Mouse (Mus musculus) urinary bladder, postnatal 36 days (tissue): ENCODE measurements around the gene 1700019N19Rik.

ENCODE experiments used
- DNase-seq, 2 experiments: peaks; one replicate each; pipeline ENCODE4 v3.0.0; 2022; ENCODE audit warnings: low spot score in 2 of 2, mixed read lengths in 1 of 2

1700019N19Rik gene

GRCm38 (mm10) chr19:58794284-58794683, at the start of gene 1700019N19Rik:
Gene 1700019N19Rik (minus strand): TSS chr19:58794461.
- peak; percentile 10 to 15 for DNase-seq

GRCm38 (mm10) chr19:58843606-58844005, 49.3 kb upstream of the 1700019N19Rik start:
- DNase-seq = no peak

DNA sequence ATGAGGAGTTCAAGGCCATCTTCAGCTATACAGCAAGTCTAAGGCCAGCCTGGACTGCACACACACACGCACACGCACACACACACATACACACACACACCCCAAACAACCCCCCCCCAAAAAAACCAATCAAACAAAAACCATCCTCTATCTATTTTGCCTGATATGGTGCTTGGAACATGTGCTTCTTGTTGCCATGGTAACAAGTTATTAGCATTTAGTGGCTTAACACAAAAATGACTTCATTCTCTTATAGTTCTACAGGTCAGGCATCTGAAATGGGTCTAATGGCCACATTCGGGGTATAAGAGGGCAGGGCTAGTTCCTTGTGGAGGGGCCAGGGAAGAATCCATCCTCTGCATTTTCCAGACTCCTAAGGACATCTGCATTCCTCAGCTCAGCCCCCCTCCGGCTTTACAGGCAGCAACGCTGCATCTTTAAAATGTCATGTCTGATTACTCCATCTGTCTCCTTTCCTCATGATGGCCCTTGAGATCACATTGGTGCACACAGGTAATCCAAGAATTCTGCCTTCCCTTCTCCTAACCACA, 46.5 kb upstream of the 1700019N19Rik start:
- DNase-seq = no peak

GRCm38 (mm10) chr19:58839806-58840205, 45.5 kb upstream of the 1700019N19Rik start:
- no peak for DNase-seq

GRCm38 (mm10) chr19:58839345-58839744, 45.1 kb upstream of the 1700019N19Rik start:
- DNase-seq = no peak

DNA sequence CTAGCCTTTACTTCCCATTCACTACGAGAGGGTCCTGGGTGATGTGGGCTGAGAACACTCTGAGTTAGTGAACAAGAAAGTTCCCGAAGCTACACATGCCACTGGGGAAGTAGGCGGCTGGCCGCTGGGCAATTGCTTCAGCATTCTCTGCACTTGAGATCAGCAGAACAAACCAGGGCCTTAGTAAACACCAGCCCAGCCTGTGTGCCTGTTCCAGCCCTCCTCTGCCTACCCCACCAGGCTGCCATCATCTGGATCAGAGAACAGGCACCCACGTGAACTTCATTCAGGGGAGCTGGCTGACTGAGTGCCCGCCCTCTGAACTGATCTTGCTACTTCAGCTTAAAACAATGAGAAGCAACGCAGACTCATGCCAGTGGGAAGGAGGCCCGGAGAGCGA, 44.4 kb upstream of the 1700019N19Rik start:
- no peak for DNase-seq

GRCm38 (mm10) chr19:58833639-58834180, 39.4 kb upstream of the 1700019N19Rik start:
- DNase-seq = no peak

DNA sequence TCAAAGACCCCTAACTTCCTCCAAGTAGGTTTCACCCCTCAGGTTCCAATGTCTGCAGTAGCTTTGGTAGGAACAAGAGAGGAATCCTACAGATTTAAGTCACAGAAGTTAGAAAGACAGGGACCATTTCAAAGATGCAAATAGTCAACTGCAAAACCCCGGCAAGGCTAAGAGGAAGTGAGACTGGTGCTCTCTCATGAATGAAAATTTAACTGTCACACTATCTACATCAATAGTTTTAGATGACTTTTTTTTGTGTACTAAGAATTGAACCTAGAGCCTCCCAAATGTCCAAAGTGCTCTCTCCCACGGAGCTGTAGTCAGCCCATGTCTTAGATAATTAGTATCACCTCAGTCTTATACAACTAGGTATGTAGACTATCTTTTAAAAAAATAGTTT, 38.7 kb upstream of the 1700019N19Rik start:
- no peak for DNase-seq

DNA sequence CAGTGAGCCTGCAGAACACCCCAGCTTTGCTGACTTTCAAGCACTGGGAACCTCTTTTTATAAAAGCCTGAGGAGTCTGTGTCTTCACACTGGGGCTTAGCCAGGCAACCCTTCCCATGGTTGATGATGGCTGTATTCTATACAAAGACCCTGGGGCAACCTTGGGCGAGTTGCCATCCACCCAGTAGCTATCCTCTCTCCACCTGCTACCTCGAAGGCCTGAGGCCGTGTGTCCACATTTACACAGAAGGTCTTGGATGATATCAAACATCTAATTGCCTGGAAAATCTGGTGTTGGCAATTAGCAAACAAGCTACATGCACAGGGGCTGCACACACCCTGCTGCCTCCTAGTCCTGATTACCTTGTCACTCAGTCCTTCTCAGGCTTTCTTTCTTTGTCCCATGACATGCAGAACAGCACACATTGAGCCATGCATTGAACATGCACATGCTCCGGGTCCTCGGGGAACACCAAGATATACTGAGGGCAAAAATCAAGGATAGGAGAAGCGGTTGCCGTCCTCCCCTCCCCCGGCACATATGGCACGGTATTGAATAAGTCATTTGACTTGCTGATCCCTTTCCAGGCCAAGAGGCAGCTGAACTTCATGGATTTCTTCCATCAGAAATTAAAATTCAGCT, 37.1 kb upstream of the 1700019N19Rik start:
- no peak for DNase-seq

- DNase-seq = no peak
These were observed 35.9 kb upstream of the 1700019N19Rik start for GRCm38 (mm10) chr19:58830182-58830581.

GRCm38 (mm10) chr19:58829575-58829974, 35.3 kb upstream of the 1700019N19Rik start:
- DNase-seq = no peak

- no peak for DNase-seq
These were observed 33.4 kb upstream of the 1700019N19Rik start for GRCm38 (mm10) chr19:58827656-58828055.

DNA sequence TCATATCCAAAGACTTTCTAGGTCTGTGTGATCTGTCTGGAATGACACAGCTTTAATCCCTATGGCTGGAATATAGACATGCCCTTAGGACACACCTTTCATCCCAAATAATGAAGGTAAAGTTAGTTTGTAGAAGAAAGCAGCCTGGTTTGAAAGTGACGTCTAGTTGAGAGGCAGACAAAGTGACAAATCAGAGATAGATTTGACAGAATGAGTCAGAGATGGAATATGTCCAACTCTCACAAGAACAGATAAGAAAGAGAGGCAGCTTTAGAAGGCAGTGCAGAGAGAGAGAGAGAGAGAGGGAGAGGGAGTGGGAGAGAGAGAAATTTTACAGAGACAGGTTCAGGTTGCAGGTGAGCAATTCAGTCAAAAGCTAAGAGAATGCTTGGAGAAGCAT, 30.1 kb upstream of the 1700019N19Rik start:
- DNase-seq = no peak

DNA sequence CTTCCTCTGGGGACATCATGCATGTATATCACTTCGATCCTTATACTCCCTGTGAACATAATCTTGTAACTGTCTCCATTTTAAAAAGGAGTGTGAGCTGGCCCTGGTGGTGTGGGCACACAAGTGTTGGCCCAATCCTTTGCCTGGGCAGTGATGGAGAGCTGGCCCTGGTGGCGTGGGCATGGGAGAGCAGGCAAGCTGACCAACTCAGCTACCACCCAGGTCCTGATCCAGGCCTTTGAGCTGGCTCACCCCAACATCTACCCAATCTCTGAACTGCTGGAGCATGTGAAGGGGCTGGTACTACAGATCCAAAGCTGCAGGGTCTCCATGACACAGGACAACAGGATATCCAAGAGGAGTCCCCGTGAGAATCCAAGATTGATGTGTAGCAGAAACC, 29.0 kb upstream of the 1700019N19Rik start:
- no peak for DNase-seq

DNA sequence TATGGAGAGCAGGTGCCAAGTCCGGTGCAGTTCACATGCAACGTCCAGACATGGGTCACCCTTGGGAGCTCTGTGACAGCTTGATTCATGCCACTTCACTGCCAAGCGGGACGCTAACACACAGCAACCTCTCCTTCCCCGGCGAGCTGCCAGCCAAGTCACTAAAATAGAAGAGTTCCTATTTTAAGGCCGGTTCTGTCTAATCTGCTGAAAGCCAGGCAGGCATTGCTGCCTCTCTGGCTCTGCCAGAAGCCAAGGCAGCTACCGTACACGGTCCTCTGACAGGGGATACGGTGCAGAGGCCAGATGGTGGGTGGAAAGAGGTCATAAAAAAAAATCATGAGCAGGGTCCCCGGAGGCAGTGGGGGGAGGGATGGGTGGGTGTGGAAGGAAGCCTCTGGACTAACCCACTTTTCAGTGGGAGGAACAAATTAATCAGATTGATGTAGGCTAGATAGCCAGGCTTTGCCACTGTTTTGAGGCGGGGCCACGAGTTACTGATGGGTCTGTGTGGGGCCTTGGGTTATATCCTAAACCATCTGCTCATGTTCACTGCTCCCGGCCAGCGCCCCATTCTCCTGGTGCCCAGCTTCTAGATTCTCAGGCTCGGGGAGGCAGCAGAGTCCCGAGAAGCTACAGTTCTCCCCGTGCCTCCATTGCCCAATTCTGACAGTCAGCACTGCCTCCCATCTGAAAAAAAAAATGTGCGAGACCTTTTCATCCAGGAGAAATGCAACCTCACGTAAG, 28.4 kb upstream of the 1700019N19Rik start:
- DNase-seq = peak in 1 of 2 experiments; percentile 72

- no peak for DNase-seq
These were observed 24.5 kb upstream of the 1700019N19Rik start for GRCm38 (mm10) chr19:58818571-58819415.

DNA sequence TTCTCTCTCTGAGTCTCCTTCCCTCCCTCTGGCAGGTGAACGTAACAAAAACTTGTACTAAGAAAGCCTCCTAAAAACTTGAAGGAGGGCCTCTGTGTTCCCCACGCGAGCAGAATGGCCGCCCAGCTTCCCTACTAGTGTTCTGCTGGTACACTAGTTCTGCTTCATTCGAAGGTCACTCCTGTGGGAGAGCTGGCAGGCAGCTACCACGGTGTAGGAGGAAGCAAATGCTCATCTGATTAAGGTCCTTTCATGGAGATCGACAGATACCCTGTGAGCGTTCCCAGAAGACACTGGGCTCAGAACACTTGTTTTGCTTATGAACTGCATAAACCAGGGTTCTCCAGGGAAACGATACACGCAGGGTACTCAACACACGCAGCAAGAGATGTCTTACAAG, 23.1 kb upstream of the 1700019N19Rik start:
- DNase-seq = no peak

DNA sequence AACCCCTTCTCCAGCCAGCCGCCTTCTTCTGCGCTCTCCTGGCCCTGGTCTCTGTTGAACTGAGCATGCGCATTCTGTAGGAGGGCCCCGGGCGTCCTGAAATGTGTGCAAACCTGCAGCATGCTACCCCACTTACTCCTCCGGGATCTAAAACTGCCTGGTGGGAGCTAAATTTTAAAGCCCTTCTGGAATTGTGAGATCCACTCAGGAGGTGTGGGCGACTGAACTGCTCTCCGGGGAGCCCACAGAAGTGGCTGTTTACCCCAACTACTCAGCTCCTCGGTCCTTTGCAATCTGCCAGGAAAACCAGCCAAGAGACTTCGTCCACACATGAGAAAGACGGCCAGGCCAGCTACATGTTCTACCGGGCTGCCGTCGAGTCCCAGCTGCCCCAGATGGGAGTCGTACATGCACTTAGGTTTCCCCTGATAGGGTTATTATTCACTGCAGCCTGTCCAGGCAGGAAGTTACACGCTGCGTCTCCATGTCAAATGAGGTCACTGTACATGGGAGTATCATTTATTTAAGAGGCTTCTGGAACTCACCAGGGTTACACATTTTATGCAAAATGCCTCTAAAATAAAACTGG, 22.3 kb upstream of the 1700019N19Rik start:
- DNase-seq = peak in 1 of 2 experiments; percentile 33

DNA sequence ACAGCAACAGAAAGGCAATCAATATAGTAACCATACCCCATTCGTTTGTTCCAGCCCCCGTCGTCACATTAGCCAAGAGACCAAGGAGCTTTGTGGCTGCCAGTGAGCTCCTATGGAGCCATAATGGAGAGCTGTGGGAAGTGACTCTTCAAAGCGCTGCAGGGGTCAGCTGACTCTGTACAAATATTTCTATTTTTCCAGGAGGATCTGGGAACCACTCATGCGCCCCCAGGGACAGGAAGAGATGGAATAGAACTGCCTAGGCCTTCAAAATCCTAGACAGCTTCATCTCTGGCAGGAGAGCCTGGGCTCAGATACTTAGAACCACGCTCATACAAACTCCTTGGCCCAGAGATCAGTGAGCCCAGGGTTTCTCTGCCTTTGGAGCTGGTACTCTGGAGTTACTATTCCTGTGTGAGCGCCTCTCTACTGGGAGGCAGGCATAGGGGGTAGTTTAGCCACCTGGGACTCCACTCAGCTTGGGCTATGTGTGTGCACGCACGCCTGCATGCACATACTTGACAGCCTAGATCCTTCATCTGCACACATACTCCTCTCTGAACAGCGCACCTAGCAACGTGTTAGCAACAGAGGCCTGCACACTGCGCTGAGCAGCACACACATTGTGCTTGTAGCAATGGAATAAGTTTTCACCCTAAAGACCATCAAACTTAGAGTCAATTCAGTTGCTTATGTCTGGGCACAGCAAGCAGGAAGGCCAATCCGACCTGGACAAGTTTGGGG, 21.1 kb upstream of the 1700019N19Rik start:
- DNase-seq = no peak

DNA sequence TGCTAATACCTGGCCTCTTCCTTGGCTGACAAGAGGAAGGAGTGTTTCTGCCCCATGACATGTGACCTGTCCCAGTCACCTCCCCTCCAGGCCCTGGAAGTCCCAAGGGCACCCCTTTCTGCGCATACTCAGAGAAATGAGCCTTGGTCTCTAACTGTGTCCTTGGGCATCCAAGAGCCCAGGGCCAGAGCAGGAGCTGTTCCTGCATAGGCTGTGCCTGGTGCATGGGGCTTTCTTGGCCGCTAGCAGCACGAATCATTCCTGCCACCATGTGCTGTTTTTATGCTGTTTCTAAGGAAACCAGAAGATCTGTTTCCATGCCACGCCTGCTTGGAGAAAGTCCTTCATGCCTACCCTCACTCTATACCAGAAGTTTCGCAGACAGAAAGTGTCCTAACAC, 16.3 kb upstream of the 1700019N19Rik start:
- DNase-seq = no peak

DNA sequence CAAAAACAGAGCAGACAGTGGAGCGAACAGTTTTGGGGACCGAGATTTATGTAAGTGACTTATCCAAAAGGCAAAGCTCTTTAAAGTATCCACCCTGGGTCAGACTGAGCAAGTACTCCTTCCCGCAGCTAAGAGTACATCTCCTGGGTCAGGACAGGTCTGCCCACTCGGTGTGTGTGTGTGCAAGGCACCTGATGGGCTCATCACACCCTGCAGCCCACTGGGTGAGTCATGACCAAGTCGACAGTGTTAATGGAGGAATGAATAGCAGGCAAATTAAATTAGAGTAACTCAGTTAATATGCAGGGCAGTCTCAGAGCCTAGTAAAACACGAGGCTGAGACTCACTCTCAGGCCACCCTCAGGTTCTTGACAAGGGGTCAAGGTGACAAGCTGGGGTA, 14.6 kb upstream of the 1700019N19Rik start:
- no peak for DNase-seq
